ENCODE assay signal across 8 mouse cellular contexts in genomic region chr2:156705473-156705872, GRCm38 (mm10).
DNase-seq lines count a peak whose midpoint lies in the region; TF ChIP-seq lines count a peak whose summit lies in the region.

No protein-coding gene starts in this region.

- H3K4me3 ChIP-seq in lung, adult 2 months (replicated peaks; ENCODE audit: extremely low read depth, low read depth, low read length), result no peak overlapping the region
- H3K4me3 ChIP-seq in thymus, adult 2 months (ENCODE audit: control insufficient read depth, insufficient read depth, low read length), result no peak overlapping the region

- H3K27me3 ChIP-seq in thymus, adult 2 months (ENCODE audit: control insufficient read depth, insufficient read depth, low read length), result no peaks in the 10 kb centered on the region

- DNase-seq in B cell, adult 2 months, result peak; percentile 87 to 88
- peak; percentile 87 for DNase-seq in adipocyte (ENCODE audit: low spot score)
- peak; percentile 83 to 89 for DNase-seq in cerebellum, postnatal 4 days (ENCODE audit: low spot score in 2 of 2)
- DNase-seq in gastrocnemius, postnatal 14 days, result peak; percentile 77
- peak; percentile 64 to 88 for DNase-seq in kidney, postnatal 36 days
- peak; percentile 86 for DNase-seq in lung, adult 2 months
- peak; percentile 30 for DNase-seq in ovary, adult 18-20 months (ENCODE audit: low spot score)
- DNase-seq in thymus, adult 2 months, result peak; percentile 78

- 20% methylated on average over 6 of the region's 6 CpGs for WGBS in lung, adult 2 months
- 24% methylated on average over 6 of the region's 6 CpGs for WGBS in thymus, adult 2 months

- intact Hi-C loops in gastrocnemius, postnatal 14 days (cut with DNase I; ENCODE audit: low total_unique reads), result loop anchor here (2.0 to 10.0 kb wide), 2 partner anchors 121 to 173 kb away; no protein-coding TSS in a partner anchor

- no peak overlapping the region for H3K27ac ChIP-seq in thymus, adult 2 months (ENCODE audit: control insufficient read depth, insufficient read depth, low read length)

- TF ChIP-seq CTCF in lung, adult 2 months (IDR thresholded peaks at IDR 0.05; ENCODE audit: insufficient read depth, low read length), result peak; percentile 98
- TF ChIP-seq CTCF in thymus, adult 2 months (IDR thresholded peaks at IDR 0.05; ENCODE audit: borderline replicate concordance, control insufficient read depth, extremely low read depth, insufficient read depth, low read length, poor library complexity), result peak; percentile 76; the same call in 1 of the 2 replicates

- no peak for TF ChIP-seq POLR2A in lung, adult 2 months (IDR thresholded peaks at IDR 0.05; ENCODE audit: borderline replicate concordance, extremely low read depth, low read depth, low read length)
- no peak for TF ChIP-seq POLR2A in thymus, adult 2 months (IDR thresholded peaks at IDR 0.05; ENCODE audit: control insufficient read depth, extremely low read depth, insufficient read depth, low read length, poor library complexity)

- H3K4me1 ChIP-seq in lung, adult 2 months (ENCODE audit: control insufficient read depth, insufficient read depth, low read length), result no peaks in the 10 kb centered on the region
- H3K4me1 ChIP-seq in thymus, adult 2 months (replicated peaks; ENCODE audit: control insufficient read depth, insufficient read depth, low read length), result no peaks in the 10 kb centered on the region

- no peaks in the 10 kb centered on the region for H3K36me3 ChIP-seq in thymus, adult 2 months (ENCODE audit: control insufficient read depth, insufficient read depth, low read length)

Comparison
In these comparisons a context has a peak if more than half of its experiments do, and no peak if none do; other contexts are left out.
1. DNase-seq: peak in every context shown above with its lines; median percentile 88 in B cell, adult 2 months; 87 in adipocyte; 86 in cerebellum, postnatal 4 days; 86 in lung, adult 2 months; 78 in thymus, adult 2 months; 77 in gastrocnemius, postnatal 14 days; 76 in kidney, postnatal 36 days; 30 in ovary, adult 18-20 months.